Mouse (Mus musculus) midbrain, embryonic 16.5 days (tissue): ENCODE data around the gene Erbb2. TPM values are rescaled to one million over a fixed set of nuclear protein-coding genes. Genes with fewer than 3 reads are reported as not detected.

ENCODE experiments used
- ATAC-seq: fragments of 200-750 bp; cut with Nextera tagmentation; 2 replicates; pipeline ENCODE4 v1.8.0; 2017; ENCODE audit warnings: moderate TSS enrichment
- H3K27ac ChIP-seq: fragments of 300-500 bp; sonication (generic); 2 replicates; pipeline ENCODE4 v1.5.1; 2014; ENCODE audit warnings: mild to moderate bottlenecking, low read length, mixed read lengths
- H3K27me3 ChIP-seq: fragments of 300-500 bp; sonication (generic); 2 replicates; pipeline ENCODE4 v1.6.1; 2014; ENCODE audit warnings: low read depth, low read length, mixed read lengths; ENCODE audit not compliant: control insufficient read depth, insufficient read depth
- H3K36me3 ChIP-seq: fragments of 300-500 bp; sonication (generic); 2 replicates; pipeline ENCODE4 v1.6.1; 2014; ENCODE audit warnings: mild to moderate bottlenecking, low read length, moderate library complexity, mixed read lengths; ENCODE audit not compliant: control insufficient read depth, insufficient read depth
- H3K4me1 ChIP-seq: fragments of 300-500 bp; sonication (generic); 2 replicates; pipeline ENCODE4 v1.6.1; 2014; ENCODE audit warnings: mild to moderate bottlenecking, low read length, mixed read lengths; ENCODE audit not compliant: control insufficient read depth, insufficient read depth
- H3K4me2 ChIP-seq: fragments of 300-500 bp; sonication (generic); 2 replicates; pipeline ENCODE4 v1.6.1; 2014; ENCODE audit warnings: mild to moderate bottlenecking, low read length, mixed read lengths
- H3K4me3 ChIP-seq: fragments of 300-500 bp; sonication (generic); 2 replicates; pipeline ENCODE4 v1.5.1; 2014; ENCODE audit warnings: low read depth, mild to moderate bottlenecking, low read length, moderate library complexity, mixed read lengths
- H3K9ac ChIP-seq: fragments of 300-500 bp; sonication (generic); 2 replicates; pipeline ENCODE4 v1.6.1; 2014; ENCODE audit warnings: low read depth, low read length, mixed read lengths
- H3K9me3 ChIP-seq: fragments of 300-500 bp; sonication (generic); replicated peaks from 2 replicates; pipeline ENCODE4 v1.6.1; 2014; ENCODE audit warnings: mild to moderate bottlenecking, low read length, mixed read lengths; ENCODE audit not compliant: control insufficient read depth, poor library complexity, severe bottlenecking
- WGBS: fragments of 180-500 bp; shearing (Covaris S2); extraction: QIAGEN DNeasy Blood & Tissue Kit; methylation state at CpG from one replicate; pipeline ENCODE4 v1.1.7; 2014; 5-methylcytosine and 5-hydroxymethylcytosine counted together
- polyA plus RNA-seq: library from polyadenylated mRNA; unstranded; fragments of >200 nt; fragmentation: Nextera tagmentation; extraction: Ambion mirVana; gene quantifications from 2 replicates; pipeline ENCODE4 v1.2.1, GENCODE M21; 2015

Gene Erbb2
- polyA plus RNA-seq, 1 experiment from 2014 or later = 5.7 TPM

GRCm38 (mm10) chr11:98418939-98419547, 6.8 kb downstream of the Erbb2 start:
- Histone ChIP-seq H3K27ac (no peak overlapping the region), H3K36me3 (no peaks in the 10 kb centered on the region), H3K4me3 (no peak overlapping the region), H3K27me3 (peaks cover 2% of the 10 kb centered on the region; the same call in 1 of the 2 replicates), H3K9ac (no peak overlapping the region), H3K4me2 (no peak overlapping the region), H3K4me1 (no peaks in the 10 kb centered on the region), H3K9me3 (no peaks in the 10 kb centered on the region)
- WGBS = 86% methylated on average over 10 of the region's 10 CpGs
- no peak for ATAC-seq

GRCm38 (mm10) chr11:98426592-98426991, 14.3 kb downstream of the Erbb2 start:
- Histone ChIP-seq H3K36me3 (no peaks in the 10 kb centered on the region), H3K4me1 (no peaks in the 10 kb centered on the region), H3K27me3 (no peaks in the 10 kb centered on the region), H3K27ac (no peak overlapping the region), H3K9me3 (no peaks in the 10 kb centered on the region), H3K4me3 (no peak overlapping the region), H3K9ac (no peak overlapping the region), H3K4me2 (no peak overlapping the region)
- WGBS = 94% methylated on average over 7 of the region's 7 CpGs
- no peak for ATAC-seq

GRCm38 (mm10) chr11:98428436-98428835, 16.2 kb downstream of the Erbb2 start:
- no peaks in the 10 kb centered on the region for H3K36me3 ChIP-seq
- H3K9ac ChIP-seq = no peak overlapping the region
- WGBS = 87% methylated on average over 5 of the region's 5 CpGs
- no peak for ATAC-seq
- H3K4me1 ChIP-seq = no peaks in the 10 kb centered on the region
- H3K27me3 ChIP-seq = no peaks in the 10 kb centered on the region
- H3K27ac ChIP-seq = no peak overlapping the region
- H3K4me3 ChIP-seq = no peak overlapping the region
- H3K4me2 ChIP-seq = no peak overlapping the region
- H3K9me3 ChIP-seq = no peaks in the 10 kb centered on the region

- H3K4me3 ChIP-seq = no peak overlapping the region
- H3K4me1 ChIP-seq = no peaks in the 10 kb centered on the region
- ATAC-seq = no peak
- H3K27ac ChIP-seq = no peak overlapping the region
- H3K27me3 ChIP-seq = no peaks in the 10 kb centered on the region
- no peaks in the 10 kb centered on the region for H3K36me3 ChIP-seq
- H3K9ac ChIP-seq = no peak overlapping the region
- no peak overlapping the region for H3K4me2 ChIP-seq
- WGBS = 83% methylated on average over 9 of the region's 9 CpGs
- no peaks in the 10 kb centered on the region for H3K9me3 ChIP-seq
These were observed 19.7 kb downstream of the Erbb2 start for GRCm38 (mm10) chr11:98431743-98432502.

GRCm38 (mm10) chr11:98435723-98436122, 23.5 kb downstream of the Erbb2 start:
- Histone ChIP-seq H3K27ac (no peak overlapping the region), H3K4me3 (no peak overlapping the region), H3K9ac (no peak overlapping the region), H3K9me3 (no peaks in the 10 kb centered on the region), H3K4me1 (peaks cover 6% of the 10 kb centered on the region; the same call in 1 of the 2 replicates), H3K27me3 (no peaks in the 10 kb centered on the region), H3K36me3 (no peaks in the 10 kb centered on the region), H3K4me2 (no peak overlapping the region)
- WGBS = 90% methylated on average over 9 of the region's 9 CpGs
- ATAC-seq = no peak

- no peak overlapping the region for H3K4me2 ChIP-seq
- no peak overlapping the region for H3K4me3 ChIP-seq
- H3K4me1 ChIP-seq = peaks cover 6% of the 10 kb centered on the region; the same call in 1 of the 2 replicates
- no peaks in the 10 kb centered on the region for H3K36me3 ChIP-seq
- H3K9me3 ChIP-seq = no peaks in the 10 kb centered on the region
- WGBS = 89% methylated on average over 6 of the region's 6 CpGs
- ATAC-seq = no peak
- no peak overlapping the region for H3K27ac ChIP-seq
- no peaks in the 10 kb centered on the region for H3K27me3 ChIP-seq
- H3K9ac ChIP-seq = no peak overlapping the region
These were observed 25.2 kb downstream of the Erbb2 start for GRCm38 (mm10) chr11:98437441-98437840.

- no peaks in the 10 kb centered on the region for H3K36me3 ChIP-seq
- H3K4me2 ChIP-seq = peak within 1 kb of the TSS; percentile 73
- no peaks in the 10 kb centered on the region for H3K27me3 ChIP-seq
- H3K4me1 ChIP-seq = peaks cover 6% of the 10 kb centered on the region; the same call in 1 of the 2 replicates
- H3K9ac ChIP-seq = peak within 1 kb of the TSS; percentile 69
- H3K27ac ChIP-seq = peak within 1 kb of the TSS; percentile 67
- peak; percentile 89 for ATAC-seq
- H3K4me3 ChIP-seq = peak within 1 kb of the TSS; percentile 67
- no peaks in the 10 kb centered on the region for H3K9me3 ChIP-seq
- WGBS = 2% methylated on average over 43 of the region's 43 CpGs
These were observed 26.3 kb downstream of the Erbb2 start, which contains the start of gene Mien1 for GRCm38 (mm10) chr11:98438331-98439158. TSS of gene Mien1 (minus strand) at chr11:98438991.

- H3K9me3 ChIP-seq = no peaks in the 10 kb centered on the region
- H3K36me3 ChIP-seq = no peaks in the 10 kb centered on the region
- H3K27me3 ChIP-seq = peaks cover 15% of the 10 kb centered on the region
- no peak overlapping the region for H3K4me2 ChIP-seq
- ATAC-seq = no peak
- H3K4me3 ChIP-seq = no peak overlapping the region
- WGBS = 97% methylated on average over 1 of the region's 1 CpGs
- H3K9ac ChIP-seq = no peak overlapping the region
- H3K27ac ChIP-seq = no peak overlapping the region
- H3K4me1 ChIP-seq = no peaks in the 10 kb centered on the region
These were observed 31.4 kb downstream of the Erbb2 start for GRCm38 (mm10) chr11:98443688-98444087.
